Mouse (Mus musculus): ENCODE data around the gene Hnrnph3.
"Not testable (repeated sequence)": the region's sequence is repeated elsewhere in the genome, so short reads cannot be mapped to it uniquely, and the experiment has no call there.

Gene Hnrnph3

DNA sequence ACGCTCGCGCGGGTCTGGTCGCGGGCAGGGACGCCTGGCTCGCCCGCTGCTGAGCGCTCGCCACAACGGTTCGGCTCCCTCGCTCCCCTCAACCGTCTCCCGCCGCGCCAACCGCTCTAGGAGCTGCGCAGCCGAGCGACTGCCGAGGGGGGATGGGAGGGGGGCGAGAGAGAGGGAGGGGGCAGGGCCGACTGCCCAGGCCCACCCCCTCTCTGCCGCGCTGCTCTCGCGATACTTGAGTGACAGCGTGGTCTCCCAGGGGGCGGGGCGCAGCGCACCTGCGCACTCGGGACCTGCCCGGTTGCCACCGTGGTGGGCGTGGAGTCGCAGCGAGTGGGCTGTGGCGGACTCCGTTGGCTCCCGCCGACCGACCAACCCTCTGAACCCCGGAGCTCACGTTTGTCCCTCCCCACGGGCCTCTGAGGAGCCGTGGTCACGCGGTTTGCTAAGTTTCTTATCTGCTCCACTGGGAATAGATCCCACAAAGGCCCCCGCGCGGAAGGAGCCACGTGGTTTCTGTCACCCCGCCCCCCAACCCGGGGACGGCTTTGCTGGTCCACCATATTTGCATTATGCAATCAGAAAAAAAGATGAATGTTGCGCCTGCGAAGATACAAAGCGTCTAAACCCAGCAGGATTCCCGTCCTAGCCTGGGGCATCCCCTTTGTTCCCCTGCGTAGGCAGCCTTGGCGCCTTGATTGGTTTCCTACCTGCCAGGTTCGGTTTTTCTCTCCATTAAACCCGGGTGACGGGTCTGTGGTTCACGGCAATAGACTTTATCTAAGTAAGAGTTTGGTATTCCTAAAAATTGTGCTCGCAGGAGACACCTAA is at the start of gene Hnrnph3, which contains the start of gene Pbld2:
Gene Hnrnph3, minus strand, starts transcription at position 469 of the 831 bp plus-strand sequence.
Gene Pbld2, plus strand, starts transcription at position 567 of the 831 bp plus-strand sequence.
- DNase-seq, result peak; percentile 99

DNA sequence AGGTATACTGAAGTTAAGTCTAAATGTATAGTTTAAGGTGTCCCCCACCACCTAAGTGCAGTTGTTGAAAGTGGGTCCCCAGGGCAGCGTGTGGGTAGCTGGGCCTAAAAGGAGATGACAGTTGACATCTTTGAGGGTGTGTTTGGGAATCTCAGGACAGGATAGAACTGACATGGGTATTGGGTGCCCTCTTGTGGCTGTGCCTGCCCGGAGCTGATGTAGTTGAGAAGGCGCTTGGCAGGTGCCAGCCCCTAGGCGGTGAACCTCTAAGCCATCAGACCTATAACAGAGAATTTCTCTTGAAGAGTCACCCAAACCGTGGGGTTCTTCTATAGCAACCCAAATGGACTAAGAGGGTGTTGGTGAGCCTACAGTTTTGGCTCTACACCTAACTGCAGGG is 42.0 kb upstream of the Hnrnph3 start:
- peak; percentile 81 for DNase-seq

DNA sequence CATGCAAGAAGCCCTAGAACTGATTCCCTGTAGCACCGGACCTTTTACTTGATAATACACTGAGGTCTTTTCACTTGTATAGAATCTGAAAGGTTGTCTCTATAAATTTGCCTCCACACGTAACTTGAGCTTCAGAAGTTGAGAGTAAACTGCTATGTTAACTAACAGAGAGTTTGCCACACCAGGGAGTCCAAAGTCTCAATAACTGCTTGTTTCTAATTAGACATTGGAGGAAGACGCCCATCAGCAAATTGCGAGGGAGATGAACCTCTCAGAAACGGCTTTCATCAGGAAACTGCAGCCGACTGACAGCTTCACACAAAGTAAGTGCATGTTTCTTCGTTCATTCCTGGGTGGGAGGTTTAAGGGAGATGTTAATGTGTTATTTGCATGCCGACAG is 41.5 kb upstream of the Hnrnph3 start:
- no peak for DNase-seq

DNA sequence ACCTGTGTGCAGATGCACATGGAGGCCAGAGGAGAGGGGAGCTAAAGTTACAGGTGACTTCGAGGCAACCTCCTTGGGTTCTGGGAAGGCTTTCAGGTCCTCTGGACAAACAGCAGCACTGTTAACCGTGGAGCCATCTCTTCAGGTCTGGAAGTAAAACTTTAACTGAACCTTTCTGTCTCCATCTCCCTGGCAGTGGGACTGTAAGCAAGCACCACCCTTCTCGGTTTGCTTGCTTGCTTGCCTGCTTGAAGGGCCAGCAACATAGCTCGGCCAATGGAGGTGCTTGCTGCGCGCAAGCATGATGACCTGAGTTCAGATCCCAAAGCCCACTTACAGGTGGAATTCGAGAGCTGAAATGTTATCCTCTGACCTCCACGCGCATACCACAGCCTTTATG is 40.5 kb upstream of the Hnrnph3 start:
- DNase-seq, result no peak

DNA sequence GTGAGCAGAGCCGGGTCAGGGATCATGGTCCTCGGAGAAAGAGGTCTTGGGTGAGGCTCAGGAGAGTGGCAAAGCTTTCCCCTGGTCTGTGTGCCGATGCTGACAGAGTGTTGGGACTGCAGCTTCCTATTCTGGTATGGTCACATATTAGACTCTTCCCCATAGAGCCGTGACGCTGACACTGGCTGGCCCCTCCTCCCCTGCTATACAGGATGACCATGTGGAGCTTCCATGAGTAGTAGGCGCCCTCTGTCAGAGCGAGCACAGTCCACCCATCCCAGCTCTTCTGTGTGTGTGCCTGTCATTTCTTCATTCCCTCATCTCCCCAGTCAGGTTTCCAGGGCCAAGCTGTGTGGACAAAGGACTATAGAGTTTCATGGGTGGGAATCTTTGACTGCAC is 39.3 kb upstream of the Hnrnph3 start:
- DNase-seq, result no peak

DNA sequence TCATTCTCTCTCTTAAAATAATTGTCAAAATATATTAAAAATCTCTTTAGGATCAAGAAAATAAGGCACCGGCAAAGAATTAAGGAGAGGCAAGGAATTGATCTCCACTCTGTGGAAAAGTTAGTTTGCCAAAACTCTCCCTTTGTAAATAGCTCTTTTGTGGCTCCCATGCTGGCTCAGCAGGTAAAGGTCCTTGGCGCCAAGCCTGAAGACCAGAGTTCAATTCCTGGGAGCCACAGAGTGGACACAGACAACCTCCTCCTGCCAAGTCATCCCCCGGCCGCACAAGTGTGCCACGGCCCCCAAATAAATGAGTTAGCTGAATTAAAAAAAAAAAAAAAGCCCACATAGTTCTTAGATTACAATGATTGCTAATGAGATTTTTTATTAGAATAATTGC is 38.7 kb upstream of the Hnrnph3 start:
- DNase-seq, result no peak

DNA sequence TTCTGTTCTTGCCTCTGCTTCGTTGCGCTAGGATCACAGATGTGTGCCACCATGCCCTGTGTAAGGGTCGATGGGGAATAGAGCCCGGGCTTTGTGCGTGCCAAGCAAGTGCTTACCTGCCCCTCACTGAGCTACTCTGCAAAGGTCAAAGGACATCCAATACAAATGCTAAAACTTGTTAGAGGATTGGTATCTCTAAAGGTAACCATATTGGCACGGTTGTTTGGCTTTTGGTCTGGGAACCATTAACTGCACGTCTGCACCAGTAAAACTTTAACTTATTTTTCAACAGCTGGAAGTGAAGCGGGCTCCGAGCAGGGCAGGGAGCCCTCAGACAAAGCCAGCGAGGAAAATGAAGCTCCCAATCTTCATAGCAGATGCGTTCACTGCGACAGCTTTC is 37.2 kb upstream of the Hnrnph3 start:
- no peak for DNase-seq

DNA sequence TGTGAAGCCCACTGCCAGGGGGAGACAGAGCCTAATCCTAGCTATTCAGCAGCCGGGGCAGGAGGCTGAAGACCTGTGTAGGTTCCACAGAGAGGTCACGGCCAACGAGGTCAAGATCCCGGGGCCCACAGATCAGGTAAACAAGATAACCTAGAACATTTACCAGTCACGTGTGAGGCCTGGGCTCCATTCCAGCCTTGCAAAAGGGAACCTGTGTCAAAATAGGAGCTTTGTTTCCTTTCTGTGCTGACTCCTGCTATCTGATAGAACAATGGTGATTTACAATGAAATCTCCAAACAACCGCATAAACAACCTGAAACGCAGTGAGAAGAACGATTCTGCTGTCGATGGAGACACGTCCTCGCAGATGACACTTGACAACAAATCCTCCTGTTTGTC is 36.4 kb upstream of the Hnrnph3 start:
- DNase-seq, result no peak

DNA sequence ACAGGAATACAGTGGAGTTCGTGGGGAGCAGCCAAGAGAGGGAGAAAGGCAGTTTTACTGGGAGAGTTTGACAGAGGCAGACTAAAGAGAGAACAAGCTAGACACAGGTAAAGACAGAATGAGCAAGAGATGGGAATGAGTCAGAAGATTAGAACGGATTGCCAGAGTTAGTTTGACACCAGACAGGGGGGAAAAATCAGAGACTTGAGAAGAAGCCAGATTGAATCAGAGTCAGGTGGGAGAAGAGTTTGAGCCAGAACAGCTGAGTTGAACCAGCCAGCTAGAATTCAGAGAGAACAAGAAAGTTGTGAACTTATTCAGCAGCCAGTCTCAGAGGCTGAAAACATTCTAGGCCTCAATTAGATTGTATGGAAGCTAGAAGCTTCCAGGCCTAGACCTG is 35.8 kb upstream of the Hnrnph3 start, which contains the start of gene Pbld1:
Gene Pbld1, plus strand, starts transcription at position 301 of the 400 bp plus-strand sequence.
- no peak for DNase-seq

DNA sequence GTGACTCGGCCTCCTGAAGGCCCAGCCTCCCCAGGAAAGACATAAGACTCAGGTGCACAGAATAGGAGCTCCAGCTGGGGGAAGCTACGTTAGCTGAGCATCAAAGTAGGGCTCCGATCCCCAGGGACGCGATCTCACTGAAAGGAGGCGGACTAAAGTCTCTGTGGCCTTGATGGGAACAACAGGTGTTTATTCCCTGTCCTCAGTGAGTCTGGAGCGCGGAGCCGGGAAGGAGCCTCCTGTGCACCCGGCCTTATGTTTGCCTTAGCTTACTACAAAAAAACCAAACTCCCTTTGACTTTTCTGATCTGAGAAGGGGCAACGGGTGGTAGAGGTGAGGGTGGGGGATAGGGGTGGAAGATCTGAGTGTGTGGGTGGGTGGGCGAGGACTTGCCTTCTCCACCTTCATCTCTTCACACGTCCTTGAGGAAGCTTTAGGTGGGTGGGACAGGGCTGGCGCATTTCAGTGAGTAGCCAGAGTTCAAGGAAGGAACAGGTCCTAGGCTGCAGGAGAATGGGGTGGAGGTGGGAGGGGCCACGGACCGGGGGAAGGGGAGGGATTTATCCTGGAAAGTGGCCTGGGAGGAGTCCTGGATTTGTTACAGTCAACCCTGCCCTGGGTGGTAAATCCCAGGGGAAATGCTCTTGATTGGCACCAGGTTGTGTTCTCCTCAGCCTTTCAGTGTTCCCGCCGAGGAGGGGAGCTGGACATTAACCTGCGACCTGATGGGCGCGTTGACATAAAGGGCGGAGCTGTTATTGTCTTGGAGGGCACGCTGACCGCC is 33.1 kb upstream of the Hnrnph3 start:
- no peak for DNase-seq

DNA sequence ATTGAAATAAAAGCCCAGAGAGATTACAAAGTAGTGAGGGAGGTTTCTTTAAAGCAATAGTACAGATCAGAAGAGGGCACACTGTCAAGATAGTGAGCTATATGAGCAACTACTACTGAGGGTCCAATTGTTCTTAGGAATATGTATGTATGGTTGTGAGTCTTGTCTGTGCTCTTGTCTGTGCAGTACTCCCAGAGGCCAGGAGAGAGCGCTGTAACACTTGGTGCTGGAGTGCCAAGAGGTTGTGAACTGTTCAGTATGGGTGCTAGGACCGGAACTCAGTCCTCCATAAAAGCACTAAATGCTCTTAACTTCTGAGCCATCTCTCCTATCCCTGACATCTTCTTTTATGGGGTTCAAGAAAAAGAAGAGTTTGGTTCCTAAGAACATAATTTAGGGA is 30.6 kb upstream of the Hnrnph3 start:
- peak; percentile 3 for DNase-seq

DNA sequence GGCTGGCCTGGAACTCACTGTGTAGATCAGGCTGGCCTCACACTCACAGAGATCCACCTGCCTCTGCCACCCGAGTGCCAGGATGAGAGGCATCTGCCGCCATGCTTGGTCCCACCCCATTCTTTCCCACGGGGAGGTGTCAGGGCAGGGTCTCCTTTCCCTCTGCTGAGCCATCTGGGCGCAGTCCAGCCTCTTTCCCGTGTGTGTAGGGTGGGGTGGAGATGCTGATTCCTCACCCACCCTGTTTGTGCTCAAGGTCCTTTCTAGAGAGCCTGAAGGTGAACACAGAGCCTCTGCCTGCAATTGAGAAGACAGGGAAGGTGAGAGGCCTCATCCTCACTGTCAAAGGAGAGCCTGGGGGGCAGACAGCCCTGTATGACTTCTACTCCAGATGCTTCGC is 30.1 kb upstream of the Hnrnph3 start:
- DNase-seq, result not testable (repeated sequence)

DNA sequence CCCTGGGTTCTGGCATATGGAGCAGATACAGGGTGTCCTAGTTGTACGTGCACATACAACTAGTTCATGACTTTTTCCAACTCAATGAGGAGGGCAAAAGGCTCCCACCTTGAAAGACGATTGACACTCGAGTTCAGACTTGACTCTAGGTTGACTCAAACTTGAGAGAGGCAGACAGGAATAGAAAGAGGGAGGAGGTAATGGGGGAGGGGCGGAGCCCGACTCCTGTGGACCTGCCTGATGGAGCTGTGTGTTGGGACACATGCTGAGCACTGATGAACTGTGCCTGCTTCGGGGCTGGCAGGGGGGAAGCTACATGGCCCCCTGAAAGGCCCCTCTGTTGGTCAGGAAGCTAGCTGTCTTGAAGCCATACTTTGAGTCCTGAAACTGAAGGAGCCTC is 29.0 kb upstream of the Hnrnph3 start:
- no peak for DNase-seq

DNA sequence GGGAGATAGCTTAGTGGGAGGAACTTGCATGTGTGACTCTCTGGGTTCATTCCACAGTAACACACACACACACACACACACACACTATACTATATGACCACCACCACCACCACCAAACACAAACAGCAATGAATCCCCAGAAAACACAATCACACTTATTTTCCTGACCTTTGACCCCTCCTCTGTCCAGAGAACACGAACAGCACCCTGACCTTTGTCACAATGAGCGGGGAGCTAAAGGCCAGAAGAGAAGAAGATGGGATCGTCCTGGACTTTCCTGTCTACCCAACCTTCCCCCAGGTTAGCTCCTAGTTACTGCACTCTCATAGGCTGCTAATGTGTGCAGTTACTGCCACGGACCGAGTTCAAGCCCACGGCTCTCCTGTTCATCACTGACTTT is 28.0 kb upstream of the Hnrnph3 start:
- no peak for DNase-seq

DNA sequence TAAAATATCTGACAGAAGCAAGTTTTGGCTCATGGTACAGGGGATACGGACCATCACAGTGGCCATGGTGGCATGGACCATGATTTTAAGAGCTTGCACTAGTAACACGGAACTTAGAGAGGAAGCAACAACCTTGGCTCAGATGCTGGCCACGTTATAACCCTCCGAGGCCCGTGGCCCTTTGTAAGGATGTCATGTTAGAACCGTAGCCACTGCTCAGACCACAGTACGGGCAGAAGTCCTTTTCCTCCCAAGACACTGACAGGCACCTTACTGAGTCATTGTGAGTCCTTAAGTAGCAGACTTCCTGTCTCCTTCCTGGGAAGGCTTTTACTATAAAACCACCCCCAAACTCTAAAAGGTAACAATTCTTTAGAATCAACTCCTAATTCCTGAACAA is 27.2 kb upstream of the Hnrnph3 start:
- DNase-seq, result no peak

DNA sequence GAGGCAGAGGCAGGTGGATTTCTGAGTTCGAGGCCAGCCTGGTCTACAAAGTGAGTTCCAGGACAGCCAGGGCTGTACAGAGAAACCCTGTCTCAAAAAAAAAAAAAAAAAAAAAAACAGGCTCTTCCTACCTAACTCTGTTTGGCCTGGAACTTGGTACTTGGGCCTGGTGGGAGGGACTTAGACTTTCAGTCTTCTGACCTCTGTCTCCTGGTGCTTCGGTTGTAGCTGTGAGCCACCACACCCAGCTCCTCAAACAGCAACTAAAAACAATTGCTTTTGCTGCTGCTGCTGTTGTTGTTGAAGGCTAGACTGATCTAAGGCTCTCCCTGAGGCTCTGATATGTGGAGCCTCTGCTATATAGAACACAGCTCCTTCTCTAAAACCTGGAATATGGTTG is 25.1 kb upstream of the Hnrnph3 start:
- DNase-seq, result no peak

DNA sequence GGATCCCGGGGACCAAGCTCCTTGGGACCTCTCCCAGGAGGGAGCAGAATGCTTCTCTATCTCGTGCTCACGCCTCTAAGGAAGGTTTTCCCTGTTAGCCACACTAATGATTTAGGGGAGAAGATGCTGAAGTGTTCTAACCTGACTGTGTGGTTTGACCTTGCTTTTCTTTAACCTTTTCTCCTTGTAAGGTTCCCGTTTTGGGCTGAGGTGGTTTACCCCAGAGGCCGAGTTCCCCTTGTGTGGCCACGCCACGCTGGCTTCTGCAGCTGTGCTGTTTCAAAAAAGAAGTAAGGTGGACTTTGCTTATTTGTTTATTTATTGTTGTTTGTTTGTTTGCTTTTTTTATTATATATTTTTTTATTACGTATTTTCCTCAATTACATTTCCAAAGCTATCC is 23.7 kb upstream of the Hnrnph3 start:
- DNase-seq, result no peak

DNA sequence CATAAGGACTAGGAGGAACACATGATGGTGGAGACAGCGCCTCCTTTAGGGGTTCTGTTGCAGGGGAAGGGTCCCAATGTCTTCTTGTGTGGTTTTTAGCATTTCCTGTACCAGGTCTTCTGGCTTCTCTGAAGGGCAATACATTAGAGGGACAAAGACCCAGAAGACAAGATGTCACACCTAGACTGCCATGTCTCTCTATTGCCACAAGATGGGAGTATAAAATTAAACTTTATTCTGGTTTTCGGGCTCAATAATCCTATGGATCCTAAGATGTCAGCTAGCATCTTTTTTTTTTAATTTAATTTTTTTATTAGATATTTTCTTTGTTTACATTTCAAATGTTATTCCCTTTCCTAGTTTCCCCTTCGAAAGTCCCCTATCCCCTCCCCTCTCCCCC is 19.1 kb upstream of the Hnrnph3 start:
- peak; percentile 18 for DNase-seq

DNA sequence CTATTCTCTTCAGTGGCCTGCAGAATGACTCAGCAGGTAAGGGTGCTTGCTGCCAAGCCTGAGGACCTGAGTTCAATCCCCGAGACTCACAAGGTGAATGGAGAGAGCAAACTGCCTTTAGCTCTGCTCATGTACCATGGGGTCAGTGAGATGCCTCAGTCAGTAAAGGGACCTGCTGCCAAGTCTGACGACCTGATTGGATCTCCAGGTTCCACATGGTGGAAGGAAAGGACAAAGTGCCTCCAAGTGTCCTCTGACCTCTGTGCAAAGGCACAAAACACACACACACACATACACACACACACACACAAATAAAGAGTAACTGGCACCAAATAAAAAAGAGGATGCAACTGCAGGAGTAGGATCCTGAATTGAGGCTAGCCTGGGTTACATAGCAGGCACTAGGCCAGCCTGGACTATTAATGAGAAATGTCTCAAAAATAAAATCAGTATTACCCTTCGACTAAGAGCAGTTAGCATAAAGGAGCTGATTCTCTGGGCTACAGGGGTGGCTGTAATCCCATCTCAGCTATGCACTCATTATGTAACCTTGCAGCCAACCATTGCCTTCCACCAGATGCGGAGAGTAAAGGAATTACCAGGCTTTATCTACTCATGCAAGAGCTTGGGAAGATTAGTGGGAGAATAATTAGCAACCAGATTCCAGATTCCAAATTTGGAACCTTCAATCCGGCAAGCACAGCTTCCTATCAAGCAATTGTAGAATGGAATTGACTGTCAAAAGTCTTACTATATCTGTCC is 16.0 kb upstream of the Hnrnph3 start:
- DNase-seq, result no peak

DNA sequence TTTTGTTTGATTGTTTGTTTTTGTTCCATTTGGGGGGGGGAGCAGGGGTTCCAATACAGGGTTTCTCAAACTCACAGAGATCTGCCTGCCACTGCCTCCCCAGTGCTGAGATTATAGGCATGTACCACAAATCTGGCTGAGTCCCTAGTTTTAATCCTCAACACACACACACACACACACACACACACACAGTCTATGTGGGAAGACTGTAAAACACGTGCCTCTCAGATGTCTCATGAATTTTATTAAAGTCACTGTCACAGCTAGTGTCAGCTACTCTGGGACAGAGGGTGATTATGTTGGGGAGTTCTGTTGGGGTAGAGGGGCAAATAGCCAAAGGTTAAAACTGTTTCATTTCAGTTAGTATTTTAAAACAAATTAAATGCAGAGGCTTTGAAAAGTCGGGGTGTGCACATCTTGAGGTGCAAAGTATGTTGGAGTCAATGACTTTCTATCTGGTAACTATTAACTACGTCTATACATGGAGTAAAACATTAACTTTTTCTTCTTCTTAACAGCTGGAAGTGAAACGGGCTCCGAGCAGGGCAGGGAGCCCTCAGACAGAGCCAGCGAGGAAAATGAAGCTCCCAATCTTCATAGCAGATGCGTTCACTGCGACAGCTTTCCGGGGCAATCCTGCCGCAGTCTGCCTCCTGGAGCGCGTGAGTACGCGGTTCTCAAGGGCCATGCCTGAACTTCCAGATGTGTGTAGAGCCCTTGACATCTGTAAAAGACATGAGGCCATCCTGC is 14.7 kb upstream of the Hnrnph3 start:
- no peak for DNase-seq

DNA sequence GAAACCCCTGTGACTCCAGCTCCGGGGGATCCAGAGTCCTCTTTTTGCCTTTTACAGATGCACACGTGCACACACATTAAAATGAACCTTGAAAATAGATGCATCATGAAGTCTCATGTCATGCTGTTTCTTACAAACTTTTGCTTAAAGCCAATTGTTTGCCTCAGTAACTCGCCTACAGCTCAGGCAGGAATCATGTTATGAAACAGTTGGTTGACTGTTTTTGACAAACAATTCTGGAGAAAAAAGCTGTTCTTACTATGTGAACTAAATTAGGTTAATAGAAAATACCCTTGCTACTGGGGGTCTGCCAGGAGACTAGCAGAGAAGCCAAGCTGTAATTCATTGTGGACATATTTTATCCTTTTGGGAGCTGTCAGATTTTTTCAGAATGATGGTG is 8.9 kb upstream of the Hnrnph3 start:
- no peak for DNase-seq

DNA sequence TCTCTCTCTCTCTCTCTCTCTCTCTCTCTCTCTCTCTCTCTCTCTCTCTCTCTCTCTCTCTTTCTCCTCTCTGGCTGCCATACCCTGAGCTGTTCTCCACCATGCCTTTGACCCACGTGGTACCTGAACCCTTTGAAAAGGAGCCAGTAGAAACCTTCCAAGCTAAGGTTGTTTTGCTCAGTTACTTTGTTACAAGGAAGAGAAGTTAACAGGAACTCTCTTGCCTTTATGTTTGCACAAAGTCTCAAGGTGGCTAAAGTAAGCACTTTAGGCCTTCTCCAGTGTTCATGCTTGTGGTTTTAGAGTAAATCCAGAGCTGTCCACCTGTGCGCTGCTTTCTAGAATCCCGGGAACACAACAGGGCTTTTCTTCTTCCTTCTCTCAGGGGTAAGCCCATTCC is 8.2 kb upstream of the Hnrnph3 start:
- no peak for DNase-seq

DNA sequence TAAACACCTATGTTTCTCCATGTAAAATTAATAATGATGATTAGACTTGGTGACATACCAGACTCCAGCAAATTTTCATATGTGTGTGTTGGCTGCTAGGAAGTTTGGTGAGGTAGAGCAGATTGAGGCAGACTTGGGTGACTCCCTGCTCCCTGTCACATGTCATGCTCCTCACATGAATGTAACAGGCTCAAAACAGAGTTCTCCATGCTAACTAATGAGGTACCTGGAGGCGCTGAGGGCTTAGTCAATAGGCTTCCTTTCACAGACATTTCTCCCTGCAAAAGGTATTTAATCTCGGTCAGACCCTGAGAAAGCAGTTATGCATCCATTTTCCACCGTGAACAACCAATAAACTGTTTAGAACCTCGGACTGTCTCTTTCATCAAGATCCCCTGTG is 4.4 kb upstream of the Hnrnph3 start:
- no peak for DNase-seq

Measured in thymus, postnatal 25 days (tissue).